Mouse (Mus musculus): ENCODE results near the gene Nxph1. TPM values are rescaled to one million over a fixed set of nuclear protein-coding genes. Genes with fewer than 3 reads are reported as not detected.

Nxph1 gene
- polyA plus RNA-seq, 1 experiment from 2014 or later: 82.6 TPM

- no peak for ATAC-seq (ENCODE audit: low FRiP score, low TSS enrichment)
- H3K36me3 ChIP-seq (ENCODE audit: control insufficient read depth, insufficient read depth, low read length): no peaks in the 10 kb centered on the region
Observed at GRCm38 (mm10) chr6:9002686-9003085, 54.5 kb downstream of the Nxph1 start.

GRCm38 (mm10) chr6:9026631-9027030, 78.4 kb downstream of the Nxph1 start:
- Histone ChIP-seq H3K27me3 (ENCODE audit: control insufficient read depth, insufficient read depth, low read length) (no peaks in the 10 kb centered on the region), H3K4me3 (replicated peaks; ENCODE audit: low read depth, low read length) (no peak overlapping the region), H3K4me1 (ENCODE audit: control insufficient read depth, insufficient read depth, low read length) (no peaks in the 10 kb centered on the region), H3K4me2 (ENCODE audit: low read length) (no peak overlapping the region), H3K9ac (replicated peaks; ENCODE audit: low read length) (no peak overlapping the region), H3K27ac (replicated peaks; ENCODE audit: low read depth, low read length) (no peak overlapping the region), H3K36me3 (ENCODE audit: control insufficient read depth, insufficient read depth, low read length) (no peaks in the 10 kb centered on the region), H3K9me3 (ENCODE audit: control insufficient read depth, low read length) (no peaks in the 10 kb centered on the region)
- DNase-seq (no peak), ATAC-seq (ENCODE audit: low FRiP score, low TSS enrichment) (no peak)
- WGBS: 87% methylated on average over 1 of the region's 1 CpGs

More at GRCm38 (mm10) chr6:9002686-9003085, 54.5 kb downstream of the Nxph1 start:
- Histone ChIP-seq H3K4me2 (ENCODE audit: low read length) (no peak overlapping the region), H3K4me1 (ENCODE audit: control insufficient read depth, insufficient read depth, low read length) (no peaks in the 10 kb centered on the region), H3K4me3 (replicated peaks; ENCODE audit: low read depth, low read length) (no peak overlapping the region), H3K9me3 (ENCODE audit: control insufficient read depth, low read length) (no peaks in the 10 kb centered on the region), H3K9ac (replicated peaks; ENCODE audit: low read length) (no peak overlapping the region), H3K27ac (replicated peaks; ENCODE audit: low read depth, low read length) (no peak overlapping the region), H3K27me3 (ENCODE audit: control insufficient read depth, insufficient read depth, low read length) (no peaks in the 10 kb centered on the region)
- WGBS: 50% methylated on average over 3 of the region's 3 CpGs
- no peak for DNase-seq

- DNase-seq: peak; percentile 74
- no peaks in the 10 kb centered on the region for H3K4me1 ChIP-seq (ENCODE audit: control insufficient read depth, insufficient read depth, low read length)
- ATAC-seq (ENCODE audit: low FRiP score, low TSS enrichment): peak; percentile 58; the same call in 1 of the 2 replicates
Observed at GRCm38 (mm10) chr6:9027146-9027545, 78.9 kb downstream of the Nxph1 start.

GRCm38 (mm10) chr6:9028501-9028900, 80.3 kb downstream of the Nxph1 start:
- no peak for DNase-seq
- no peak overlapping the region for H3K9ac ChIP-seq (replicated peaks; ENCODE audit: low read length)
- no peaks in the 10 kb centered on the region for H3K36me3 ChIP-seq (ENCODE audit: control insufficient read depth, insufficient read depth, low read length)
- WGBS: 88% methylated on average over 1 of the region's 1 CpGs
- no peaks in the 10 kb centered on the region for H3K4me1 ChIP-seq (ENCODE audit: control insufficient read depth, insufficient read depth, low read length)
- H3K27ac ChIP-seq (replicated peaks; ENCODE audit: low read depth, low read length): no peak overlapping the region
- no peak for ATAC-seq (ENCODE audit: low FRiP score, low TSS enrichment)
- H3K4me3 ChIP-seq (replicated peaks; ENCODE audit: low read depth, low read length): no peak overlapping the region
- no peaks in the 10 kb centered on the region for H3K27me3 ChIP-seq (ENCODE audit: control insufficient read depth, insufficient read depth, low read length)
- no peak overlapping the region for H3K4me2 ChIP-seq (ENCODE audit: low read length)
- H3K9me3 ChIP-seq (ENCODE audit: control insufficient read depth, low read length): no peaks in the 10 kb centered on the region

More at GRCm38 (mm10) chr6:9027146-9027545, 78.9 kb downstream of the Nxph1 start:
- no peak overlapping the region for H3K4me3 ChIP-seq (replicated peaks; ENCODE audit: low read depth, low read length)
- no peak overlapping the region for H3K9ac ChIP-seq (replicated peaks; ENCODE audit: low read length)
- H3K27ac ChIP-seq (replicated peaks; ENCODE audit: low read depth, low read length): no peak overlapping the region
- H3K36me3 ChIP-seq (ENCODE audit: control insufficient read depth, insufficient read depth, low read length): no peaks in the 10 kb centered on the region
- 47% methylated on average over 4 of the region's 4 CpGs for WGBS
- no peaks in the 10 kb centered on the region for H3K9me3 ChIP-seq (ENCODE audit: control insufficient read depth, low read length)
- H3K4me2 ChIP-seq (ENCODE audit: low read length): no peak overlapping the region
- H3K27me3 ChIP-seq (ENCODE audit: control insufficient read depth, insufficient read depth, low read length): no peaks in the 10 kb centered on the region

GRCm38 (mm10) chr6:9039286-9039685, 91.1 kb downstream of the Nxph1 start:
- DNase-seq (no peak), ATAC-seq (ENCODE audit: low FRiP score, low TSS enrichment) (no peak)
- no peak overlapping the region for H3K4me3 ChIP-seq (replicated peaks; ENCODE audit: low read depth, low read length)
- H3K4me1 ChIP-seq (ENCODE audit: control insufficient read depth, insufficient read depth, low read length): no peaks in the 10 kb centered on the region
- no peaks in the 10 kb centered on the region for H3K9me3 ChIP-seq (ENCODE audit: control insufficient read depth, low read length)
- no peaks in the 10 kb centered on the region for H3K27me3 ChIP-seq (ENCODE audit: control insufficient read depth, insufficient read depth, low read length)
- WGBS: 90% methylated on average over 1 of the region's 1 CpGs
- no peak overlapping the region for H3K27ac ChIP-seq (replicated peaks; ENCODE audit: low read depth, low read length)
- H3K4me2 ChIP-seq (ENCODE audit: low read length): no peak overlapping the region
- no peak overlapping the region for H3K9ac ChIP-seq (replicated peaks; ENCODE audit: low read length)
- H3K36me3 ChIP-seq (ENCODE audit: control insufficient read depth, insufficient read depth, low read length): no peaks in the 10 kb centered on the region

GRCm38 (mm10) chr6:9040991-9041390, 92.8 kb downstream of the Nxph1 start:
- H3K9me3 ChIP-seq (ENCODE audit: control insufficient read depth, low read length): no peaks in the 10 kb centered on the region
- H3K27ac ChIP-seq (replicated peaks; ENCODE audit: low read depth, low read length): no peak overlapping the region
- DNase-seq (no peak), ATAC-seq (ENCODE audit: low FRiP score, low TSS enrichment) (no peak)
- no peak overlapping the region for H3K9ac ChIP-seq (replicated peaks; ENCODE audit: low read length)
- H3K27me3 ChIP-seq (ENCODE audit: control insufficient read depth, insufficient read depth, low read length): no peaks in the 10 kb centered on the region
- no peak overlapping the region for H3K4me2 ChIP-seq (ENCODE audit: low read length)
- no peak overlapping the region for H3K4me3 ChIP-seq (replicated peaks; ENCODE audit: low read depth, low read length)
- WGBS: 85% methylated on average over 3 of the region's 3 CpGs
- no peaks in the 10 kb centered on the region for H3K4me1 ChIP-seq (ENCODE audit: control insufficient read depth, insufficient read depth, low read length)
- no peaks in the 10 kb centered on the region for H3K36me3 ChIP-seq (ENCODE audit: control insufficient read depth, insufficient read depth, low read length)

GRCm38 (mm10) chr6:9042391-9042790, 94.2 kb downstream of the Nxph1 start:
- Histone ChIP-seq H3K27me3 (ENCODE audit: control insufficient read depth, insufficient read depth, low read length) (no peaks in the 10 kb centered on the region), H3K36me3 (ENCODE audit: control insufficient read depth, insufficient read depth, low read length) (no peaks in the 10 kb centered on the region), H3K4me1 (ENCODE audit: control insufficient read depth, insufficient read depth, low read length) (no peaks in the 10 kb centered on the region), H3K9ac (replicated peaks; ENCODE audit: low read length) (no peak overlapping the region), H3K27ac (replicated peaks; ENCODE audit: low read depth, low read length) (no peak overlapping the region), H3K4me2 (ENCODE audit: low read length) (no peak overlapping the region), H3K4me3 (replicated peaks; ENCODE audit: low read depth, low read length) (no peak overlapping the region), H3K9me3 (ENCODE audit: control insufficient read depth, low read length) (no peaks in the 10 kb centered on the region)
- WGBS: 28% methylated on average over 1 of the region's 1 CpGs
- ATAC-seq (ENCODE audit: low FRiP score, low TSS enrichment) (no peak), DNase-seq (no peak)

- WGBS: 61% methylated on average over 2 of the region's 2 CpGs
Observed at GRCm38 (mm10) chr6:9046815-9047214, 98.6 kb downstream of the Nxph1 start.

GRCm38 (mm10) chr6:9061261-9062105, 113.3 kb downstream of the Nxph1 start:
- Histone ChIP-seq H3K4me3 (replicated peaks; ENCODE audit: low read depth, low read length) (no peak overlapping the region), H3K27me3 (ENCODE audit: control insufficient read depth, insufficient read depth, low read length) (no peaks in the 10 kb centered on the region), H3K9me3 (ENCODE audit: control insufficient read depth, low read length) (no peaks in the 10 kb centered on the region), H3K36me3 (ENCODE audit: control insufficient read depth, insufficient read depth, low read length) (no peaks in the 10 kb centered on the region), H3K9ac (replicated peaks; ENCODE audit: low read length) (no peak overlapping the region), H3K4me2 (ENCODE audit: low read length) (no peak overlapping the region), H3K4me1 (ENCODE audit: control insufficient read depth, insufficient read depth, low read length) (no peaks in the 10 kb centered on the region), H3K27ac (replicated peaks; ENCODE audit: low read depth, low read length) (no peak overlapping the region)
- ATAC-seq (ENCODE audit: low FRiP score, low TSS enrichment): no peak
- WGBS: 91% methylated on average over 4 of the region's 4 CpGs
- DNase-seq: no peak

More at GRCm38 (mm10) chr6:9046815-9047214, 98.6 kb downstream of the Nxph1 start:
- H3K4me2 ChIP-seq (ENCODE audit: low read length): no peak overlapping the region
- H3K27ac ChIP-seq (replicated peaks; ENCODE audit: low read depth, low read length): no peak overlapping the region
- no peaks in the 10 kb centered on the region for H3K4me1 ChIP-seq (ENCODE audit: control insufficient read depth, insufficient read depth, low read length)
- no peak for DNase-seq
- H3K9me3 ChIP-seq (ENCODE audit: control insufficient read depth, low read length): no peaks in the 10 kb centered on the region
- no peak overlapping the region for H3K4me3 ChIP-seq (replicated peaks; ENCODE audit: low read depth, low read length)
- no peak for ATAC-seq (ENCODE audit: low FRiP score, low TSS enrichment)
- no peaks in the 10 kb centered on the region for H3K27me3 ChIP-seq (ENCODE audit: control insufficient read depth, insufficient read depth, low read length)
- no peak overlapping the region for H3K9ac ChIP-seq (replicated peaks; ENCODE audit: low read length)
- no peaks in the 10 kb centered on the region for H3K36me3 ChIP-seq (ENCODE audit: control insufficient read depth, insufficient read depth, low read length)
